Mouse (Mus musculus) CH12F3 (cell line): ENCODE measurements around the gene Fn3krp.

Source experiments
- in situ Hi-C: fragments of 300-500 bp; cut with MboI; formaldehyde crosslinking; loops from 2 replicates; pipeline ENCODE4 v1.14.3; 2020; ENCODE audit warnings: low sequenced_read_pairs

The Fn3krp gene

GRCm38 (mm10) chr11:121441653-121442052 is 20.5 kb downstream of the Fn3krp start:
- in situ Hi-C loops: no loop called here

GRCm38 (mm10) chr11:121442076-121442475 is 20.9 kb downstream of the Fn3krp start:
- in situ Hi-C loops: no loop called here

- in situ Hi-C loops: no loop called here
These were observed 30.1 kb downstream of the Fn3krp start for GRCm38 (mm10) chr11:121451216-121451726.

- in situ Hi-C loops: no loop called here
These were observed 30.8 kb downstream of the Fn3krp start, which contains the start of gene Tbcd for GRCm38 (mm10) chr11:121451753-121452635. TSS of gene Tbcd (plus strand) at chr11:121451949.

GRCm38 (mm10) chr11:121457874-121458273 is 36.7 kb downstream of the Fn3krp start:
- in situ Hi-C loops: no loop called here

GRCm38 (mm10) chr11:121467408-121467807 is 46.2 kb downstream of the Fn3krp start:
- in situ Hi-C loops: no loop called here

GRCm38 (mm10) chr11:121474831-121475230 is 53.6 kb downstream of the Fn3krp start:
- in situ Hi-C loops: no loop called here

- in situ Hi-C loops: no loop called here
These were observed 54.7 kb downstream of the Fn3krp start for GRCm38 (mm10) chr11:121475699-121476415.

GRCm38 (mm10) chr11:121479476-121480203 is 58.4 kb downstream of the Fn3krp start:
- in situ Hi-C loops: no loop called here
